Mouse (Mus musculus) gastrocnemius, postnatal 36 days (tissue): ENCODE data around the gene Nlrx1. TPM values are rescaled to one million over a fixed set of nuclear protein-coding genes. Genes with fewer than 3 reads are reported as not detected.

ENCODE experiments used
- DNase-seq, 2 experiments: peaks; one replicate each; pipeline ENCODE4 v3.0.0; 2022
- intact Hi-C: fragments of 180-260 bp; cut with DNase I; formaldehyde crosslinking; loops from one replicate; pipeline ENCODE4 v1.15.1; 2025
- total RNA-seq, 2 experiments: library from RNA; stranded (reverse); gene quantifications; 2 replicates each; pipeline ENCODE4 v1.2.3; 2021

The Nlrx1 gene
- total RNA-seq, 2 experiments from 2014 or later = 22.4 to 22.6 TPM

DNA sequence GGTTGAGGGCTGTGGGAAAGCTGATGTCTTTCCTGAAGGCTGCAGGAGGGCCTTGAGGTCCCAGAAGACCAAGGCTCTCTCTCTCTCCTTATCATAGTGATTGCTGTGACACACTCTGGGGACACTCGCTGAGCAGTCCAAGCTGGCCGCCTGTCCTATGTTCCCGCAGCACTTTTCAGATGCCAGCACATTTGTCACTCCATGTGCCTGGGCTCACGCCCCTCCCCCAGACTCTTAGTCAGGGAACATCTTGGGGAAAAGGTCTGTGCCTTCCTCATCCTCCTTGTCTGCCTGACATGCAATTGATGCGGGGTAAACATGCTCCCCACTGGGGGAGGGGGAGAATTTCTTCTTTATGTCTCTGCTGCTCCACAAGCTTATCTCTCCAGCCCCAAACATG is 14.8 kb upstream of the Nlrx1 start:
- no peak for DNase-seq
- intact Hi-C loops = no loop called here

DNA sequence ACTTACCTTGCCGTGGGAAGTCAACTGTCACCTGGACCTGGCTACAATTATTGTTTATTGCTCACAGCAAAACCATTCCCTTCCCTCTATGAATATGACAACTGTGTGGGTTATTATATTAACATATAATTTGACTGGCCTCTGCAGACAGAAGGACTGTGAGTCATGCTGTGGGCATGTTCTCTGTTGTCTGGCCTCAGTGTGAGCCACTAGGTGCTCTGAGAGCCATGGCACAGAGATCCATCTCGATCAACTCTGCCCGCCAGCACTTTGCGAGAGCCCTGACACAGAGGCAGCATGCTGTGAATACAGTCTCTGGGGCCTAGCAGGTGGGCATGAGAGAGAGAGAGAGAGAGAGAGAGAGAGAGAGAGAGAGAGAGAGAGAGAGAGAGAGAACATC is 1.6 kb upstream of the Nlrx1 start:
- intact Hi-C loops = no loop called here
- no peak for DNase-seq

GRCm38 (mm10) chr9:44269077-44269476 is 678 bp upstream of the Nlrx1 start:
- no peak for DNase-seq
- intact Hi-C loops = no loop called here

DNA sequence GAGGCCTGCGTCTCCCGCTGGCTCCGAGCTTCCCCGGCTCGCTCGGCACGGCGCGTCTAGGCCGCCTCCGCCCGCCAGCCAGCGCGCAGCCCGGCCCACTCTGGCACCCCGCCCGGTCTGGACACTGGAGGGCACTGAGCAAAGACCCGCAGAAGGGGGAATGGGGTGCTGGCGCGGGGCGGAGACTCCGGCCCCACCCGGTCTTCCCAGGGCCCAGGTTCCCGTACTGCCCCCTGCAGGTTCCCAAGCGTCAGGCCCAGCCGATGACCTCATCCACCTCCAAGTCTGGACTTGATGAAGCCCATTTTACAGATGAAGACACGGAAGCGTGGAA is 405 bp downstream of the Nlrx1 start:
- intact Hi-C loops = no loop called here
- DNase-seq = peak; percentile 89

DNA sequence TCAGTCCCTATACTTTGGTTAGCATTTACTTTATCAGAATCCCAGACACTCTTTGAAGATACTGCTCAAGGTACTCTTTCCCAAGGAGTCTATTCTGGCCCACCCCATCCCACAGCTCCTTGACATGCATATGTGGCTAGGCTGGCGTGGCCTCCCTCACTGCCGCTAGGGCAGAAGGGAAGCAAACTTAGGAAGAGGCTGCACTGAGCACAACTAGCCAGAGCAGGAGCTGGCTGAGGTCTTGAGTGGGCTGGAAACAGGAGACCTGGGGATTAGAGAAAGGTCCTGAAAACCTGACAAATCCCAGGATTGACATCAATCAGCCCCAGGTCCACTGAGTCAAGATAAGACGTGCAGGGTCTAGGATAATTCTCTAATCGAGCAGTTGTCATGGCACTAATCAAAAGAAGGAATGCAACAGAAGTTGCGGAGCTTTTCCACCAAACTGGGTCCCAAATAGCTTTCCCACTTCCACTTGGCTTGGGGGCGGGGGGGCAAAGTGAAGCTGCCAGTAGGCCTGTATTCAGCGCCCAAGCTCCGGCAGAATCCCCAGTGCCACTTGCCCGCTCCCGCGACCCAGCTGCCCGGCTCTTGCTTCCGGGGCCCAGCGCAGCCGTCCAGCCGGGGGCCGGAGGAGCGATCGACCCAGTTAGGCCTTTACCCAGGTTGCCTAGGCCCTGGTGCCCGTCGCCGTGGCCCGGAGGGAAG is 926 bp downstream of the Nlrx1 start:
- DNase-seq = no peak
- intact Hi-C loops = no loop called here

DNA sequence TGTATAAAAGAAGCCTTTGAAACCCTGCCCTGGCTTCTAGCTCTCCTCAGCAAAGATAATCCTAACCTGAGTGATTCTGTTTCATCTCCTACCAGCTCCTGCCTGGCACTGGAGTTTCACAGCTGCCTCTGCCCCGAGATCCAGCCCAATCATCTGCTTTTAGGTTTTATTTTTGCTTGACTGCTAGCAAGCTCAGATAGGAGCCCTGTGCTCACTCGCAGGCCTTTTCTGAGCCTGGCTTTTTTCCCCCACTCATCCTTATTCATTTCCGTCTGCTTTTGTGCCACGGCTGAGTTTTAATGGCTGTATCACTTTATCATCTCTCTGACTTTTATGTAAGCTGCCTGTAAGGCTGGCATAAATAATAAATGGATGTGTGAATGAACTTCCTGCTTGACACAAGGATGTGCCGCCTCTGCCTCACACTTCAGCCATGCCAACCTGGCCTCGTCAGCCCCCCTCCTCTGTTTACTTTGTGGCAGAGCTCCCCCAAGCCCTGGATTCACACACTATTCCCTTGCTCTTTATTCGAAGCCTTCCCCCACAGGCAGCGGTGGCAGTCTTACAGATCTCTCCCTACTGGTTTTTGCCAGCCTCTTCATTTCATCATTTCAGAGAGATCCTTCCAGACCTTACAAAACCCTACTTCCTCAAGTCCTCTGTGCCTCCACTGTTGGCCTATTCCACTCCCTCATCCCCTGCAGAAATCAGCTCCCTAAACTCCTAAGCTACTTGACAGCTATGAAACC is 1.7 kb downstream of the Nlrx1 start:
- DNase-seq = no peak
- intact Hi-C loops = no loop called here

GRCm38 (mm10) chr9:44261388-44261787 is 7.0 kb downstream of the Nlrx1 start:
- intact Hi-C loops = no loop called here
- DNase-seq = no peak

GRCm38 (mm10) chr9:44259014-44259413 is 9.4 kb downstream of the Nlrx1 start:
- intact Hi-C loops = no loop called here
- DNase-seq = no peak

GRCm38 (mm10) chr9:44256213-44256612 is 12.2 kb downstream of the Nlrx1 start:
- intact Hi-C loops = no loop called here
- DNase-seq = no peak

- no peak for DNase-seq
- intact Hi-C loops = no loop called here
Measured at GRCm38 (mm10) chr9:44255136-44255521, 13.3 kb downstream of the Nlrx1 start.

DNA sequence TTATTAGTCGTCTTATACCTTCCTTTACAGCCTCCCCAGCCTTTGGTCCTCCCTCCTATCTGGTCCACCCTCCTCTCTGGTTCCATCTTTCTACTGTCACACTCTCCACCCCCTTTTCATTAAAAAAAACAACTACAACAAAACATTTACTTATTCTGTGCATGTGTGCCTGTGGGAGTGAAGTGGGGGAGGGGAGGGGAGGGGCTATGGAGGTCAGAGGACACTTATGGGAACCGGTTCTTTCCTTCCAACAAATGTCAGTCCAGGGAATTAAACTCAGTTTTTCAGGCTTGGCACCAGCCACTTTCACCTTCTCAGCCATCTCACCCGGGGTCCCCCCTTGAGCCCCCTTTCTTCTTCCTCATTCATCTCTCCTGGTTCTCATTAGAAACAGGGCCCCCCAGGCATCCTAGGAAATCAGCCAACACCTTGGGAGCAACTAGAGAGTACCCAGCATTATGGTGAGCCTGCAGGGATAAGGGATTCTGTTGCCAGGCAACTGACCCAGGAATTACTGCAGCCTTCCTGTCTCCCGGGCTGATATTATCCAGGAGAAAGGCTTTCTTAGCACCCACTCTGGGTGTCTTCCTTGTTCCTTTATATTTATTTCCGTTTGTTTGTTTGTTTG is 13.8 kb downstream of the Nlrx1 start:
- intact Hi-C loops = loop anchor here (5.0 kb wide), 1 partner anchor 133 kb away; no protein-coding TSS in a partner anchor
- no peak for DNase-seq

DNA sequence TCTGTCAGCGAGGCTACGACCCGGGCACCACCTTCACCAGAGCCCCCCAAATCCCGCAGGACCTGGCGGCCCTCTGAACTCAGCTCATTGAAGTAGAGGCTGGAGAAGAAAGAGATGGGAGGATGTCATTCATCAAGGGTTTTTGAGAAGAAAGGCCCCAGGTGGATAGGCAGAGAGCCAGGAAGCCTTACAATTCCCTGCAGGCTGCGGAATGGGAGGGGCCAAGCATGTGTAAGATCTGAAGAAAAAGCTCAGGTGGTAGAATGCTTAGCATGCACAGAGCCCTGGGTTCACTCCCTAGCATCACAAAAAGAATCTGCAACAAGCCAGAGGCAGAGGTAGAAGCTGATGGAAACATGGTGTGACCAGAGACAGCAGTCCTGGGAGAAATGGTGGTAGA is 15.0 kb downstream of the Nlrx1 start:
- no peak for DNase-seq
- intact Hi-C loops = loop anchor here (5.0 kb wide), 1 partner anchor 134 kb away; no protein-coding TSS in a partner anchor

DNA sequence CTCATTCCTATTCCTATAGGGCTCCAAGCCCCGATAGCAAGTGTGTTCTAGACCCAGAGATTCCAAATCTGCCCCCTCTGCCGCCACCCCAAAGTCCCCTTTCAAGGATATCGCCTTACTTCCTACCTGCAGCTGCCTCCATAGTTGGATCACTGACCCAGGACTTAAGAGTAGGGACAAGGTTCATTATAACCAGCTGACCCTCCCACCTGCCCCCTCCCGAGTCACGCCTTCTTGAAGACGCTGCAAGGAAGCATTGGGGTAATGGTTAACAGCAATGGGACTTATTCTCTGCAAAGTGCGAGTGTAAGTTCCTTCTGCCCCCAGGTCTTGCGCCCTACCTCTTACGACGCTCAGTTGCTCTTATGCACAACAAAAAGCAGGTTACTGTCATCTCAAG is 17.1 kb downstream of the Nlrx1 start, which contains the start of gene Pdzd3:
Gene Pdzd3 (minus strand): TSS at position 158 of the 400 bp plus-strand sequence.
- intact Hi-C loops = loop anchor here (5.0 kb wide), 1 partner anchor 136 kb away; no protein-coding TSS in a partner anchor
- DNase-seq = no peak

GRCm38 (mm10) chr9:44250445-44250844 is 18.0 kb downstream of the Nlrx1 start:
- intact Hi-C loops = loop anchor here (5.0 kb wide), 1 partner anchor 137 kb away; no protein-coding TSS in a partner anchor
- no peak for DNase-seq

DNA sequence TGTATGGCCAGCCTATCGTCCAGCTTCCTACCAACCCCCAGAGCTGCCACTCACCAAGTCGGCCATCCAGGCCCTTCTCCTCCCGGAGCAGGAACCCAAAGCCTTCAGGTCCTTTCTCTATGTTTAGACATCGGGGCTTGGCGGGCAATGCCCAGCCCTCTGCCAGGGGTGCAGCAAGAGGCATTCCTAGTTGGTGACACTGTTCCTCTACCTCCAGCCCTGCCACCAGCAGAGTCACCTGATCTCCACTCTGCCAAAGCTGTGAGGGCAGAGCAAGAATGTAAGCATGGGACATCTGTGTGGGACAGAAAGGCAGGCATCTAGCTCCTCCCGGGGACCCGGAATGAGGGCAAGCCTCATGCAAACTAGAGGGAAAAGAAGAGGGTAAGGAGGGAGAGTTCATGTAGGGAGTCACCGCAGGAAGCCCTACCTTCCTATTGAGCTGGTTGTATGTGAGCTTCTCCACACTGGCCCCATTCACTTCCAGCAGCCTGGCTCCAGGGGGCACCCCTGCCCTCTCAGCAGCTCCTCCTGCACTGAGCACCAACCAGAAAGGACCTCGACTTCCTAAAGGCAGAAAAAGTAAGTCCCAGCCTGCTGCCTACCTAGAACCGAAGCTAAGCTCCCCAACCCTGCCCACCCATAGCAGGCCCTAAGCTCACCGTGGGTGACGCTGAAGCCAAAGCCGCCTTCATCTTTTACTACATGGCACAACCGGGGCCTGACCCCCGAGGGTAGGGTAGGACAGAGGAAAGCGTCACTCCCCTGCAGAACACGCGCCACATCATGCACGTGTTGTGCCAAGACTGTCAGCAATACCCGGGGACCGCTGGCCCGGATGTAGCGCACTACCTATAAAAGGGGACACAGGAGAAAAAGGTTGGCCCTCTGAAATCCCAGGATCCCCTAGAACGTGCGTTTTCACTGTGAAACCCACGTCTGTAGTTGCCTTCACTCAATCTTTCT is 18.9 kb downstream of the Nlrx1 start:
- intact Hi-C loops = loop anchor here (5.0 kb wide), 1 partner anchor 138 kb away; no protein-coding TSS in a partner anchor
- peak; percentile 36 to 52 for DNase-seq

- DNase-seq = no peak
- intact Hi-C loops = no loop called here
Measured at GRCm38 (mm10) chr9:44247907-44248306, 20.5 kb downstream of the Nlrx1 start.

DNA sequence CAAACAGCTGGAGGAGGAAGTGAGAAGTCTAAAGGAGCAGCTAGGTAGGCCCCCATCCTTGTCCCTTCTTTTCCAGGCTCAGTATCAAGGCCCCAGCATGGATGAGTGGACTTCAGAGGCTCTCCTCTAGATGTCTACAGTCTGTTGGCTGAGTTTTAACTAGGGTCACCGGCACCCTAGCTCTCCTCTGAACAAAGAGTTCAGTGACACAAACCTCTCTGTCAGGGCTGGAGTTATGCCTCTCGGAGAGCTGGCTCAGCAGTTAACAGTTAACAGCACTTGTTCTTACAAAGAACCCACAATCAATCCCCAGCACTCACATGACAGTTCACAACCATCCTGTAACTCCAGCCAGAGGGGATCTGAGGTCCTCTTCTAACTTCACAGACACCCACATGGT is 24.8 kb downstream of the Nlrx1 start:
- intact Hi-C loops = no loop called here
- no peak for DNase-seq

- DNase-seq = no peak
- intact Hi-C loops = no loop called here
Measured at GRCm38 (mm10) chr9:44241418-44241817, 27.0 kb downstream of the Nlrx1 start.

GRCm38 (mm10) chr9:44240911-44241310 is 27.5 kb downstream of the Nlrx1 start:
- intact Hi-C loops = no loop called here
- DNase-seq = no peak

DNA sequence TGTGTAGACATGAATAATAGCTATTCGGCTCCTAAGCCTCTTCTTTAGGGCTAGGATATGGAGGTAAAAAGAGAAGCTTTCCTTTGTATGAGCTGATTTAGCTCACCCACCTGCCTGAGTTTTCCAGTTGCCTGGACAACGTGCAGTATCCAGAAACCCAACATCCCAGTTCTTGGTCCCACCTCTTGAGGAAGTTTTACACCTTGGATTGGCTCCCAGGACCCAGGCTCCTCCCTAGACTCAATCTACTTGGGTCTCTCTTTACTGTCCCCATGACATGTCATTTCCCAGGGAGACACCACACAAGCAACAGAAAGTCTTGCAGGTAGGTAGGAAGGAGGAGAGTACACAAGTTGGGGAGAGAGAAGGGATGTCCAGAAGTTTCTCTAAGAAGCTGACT is 28.0 kb downstream of the Nlrx1 start, which contains the start of gene Ccdc153:
Gene Ccdc153 (plus strand): TSS at position 278 of the 400 bp plus-strand sequence.
- intact Hi-C loops = no loop called here
- DNase-seq = no peak
